Comparison of ENCODE assay signal across 14 mouse cellular contexts in the genomic region with DNA sequence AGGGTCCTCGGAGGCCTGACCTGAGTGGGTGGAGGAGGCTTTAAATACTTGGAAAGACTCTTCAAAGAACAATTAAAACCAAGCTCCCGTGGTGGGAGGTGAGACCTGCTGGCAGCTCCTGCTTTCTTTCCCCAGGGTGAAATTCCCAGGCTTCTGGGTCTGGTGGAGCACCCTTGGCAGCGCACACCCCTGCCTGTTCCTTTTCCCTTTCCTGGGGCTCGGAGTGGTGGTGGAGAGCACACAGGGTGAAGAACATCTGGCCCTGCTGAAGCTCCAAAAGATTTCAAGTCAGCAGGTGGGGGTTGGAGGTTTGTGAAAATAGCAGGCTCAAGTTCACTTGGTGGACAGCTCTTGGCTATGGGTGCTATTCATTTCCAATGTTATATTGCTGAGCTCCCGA.
"Had no signal": no experiment of that assay in that cellular context is flagged by ENCODE, and none has a peak within 500 bp of the region (broad histone marks: within the 10 kb centered on the region; RNA-seq: fewer than 3 reads in every experiment).

No protein-coding gene starts in this region.

- H3K4me3 ChIP-seq: limb, embryonic 13.5 days; midbrain, embryonic 12.5 days; neural tube, embryonic 13.5 days had no signal

- H3K27ac ChIP-seq: limb, embryonic 13.5 days; liver, embryonic 14.5 days; midbrain, embryonic 12.5 days; neural tube, embryonic 13.5 days had no signal

- H3K4me1 ChIP-seq: midbrain, embryonic 12.5 days; neural tube, embryonic 13.5 days had no signal

- H3K27me3 ChIP-seq: limb, embryonic 13.5 days; midbrain, embryonic 12.5 days; neural tube, embryonic 13.5 days had no signal

- H3K9me3 ChIP-seq: limb, embryonic 13.5 days; midbrain, embryonic 12.5 days; neural tube, embryonic 13.5 days had no signal

- DNase-seq: kidney, adult 2 months; left cerebral cortex, postnatal 4 days; lung, adult 18-20 months; lung, postnatal 10 days; retina, postnatal 1 day; right cerebral cortex, postnatal 4 days; spleen, adult 18-20 months; thymus, adult 2 months; thymus, postnatal 25 days had no signal

- H3K4me2 ChIP-seq: limb, embryonic 13.5 days; midbrain, embryonic 12.5 days; neural tube, embryonic 13.5 days had no signal

- H3K9ac ChIP-seq: limb, embryonic 13.5 days; liver, embryonic 14.5 days; midbrain, embryonic 12.5 days; neural tube, embryonic 13.5 days had no signal

- H3K36me3 ChIP-seq: limb, embryonic 13.5 days; midbrain, embryonic 12.5 days; neural tube, embryonic 13.5 days had no signal

- ATAC-seq: midbrain, embryonic 16.5 days had no signal
